Mouse (Mus musculus) E14TG2a.4 (cell line): ENCODE results near the gene Aldh6a1.

Experiments
- CTCF ChIP-seq: conservative IDR thresholded peaks from 2 replicates; pipeline ENCODE4 v1.5.1; 2014; ENCODE audit warnings: low read length
- NANOG ChIP-seq: IDR thresholded peaks from 2 replicates; pipeline ENCODE4 v1.6.1; 2014; ENCODE audit warnings: borderline replicate concordance, low read length, mixed read lengths

DNA sequence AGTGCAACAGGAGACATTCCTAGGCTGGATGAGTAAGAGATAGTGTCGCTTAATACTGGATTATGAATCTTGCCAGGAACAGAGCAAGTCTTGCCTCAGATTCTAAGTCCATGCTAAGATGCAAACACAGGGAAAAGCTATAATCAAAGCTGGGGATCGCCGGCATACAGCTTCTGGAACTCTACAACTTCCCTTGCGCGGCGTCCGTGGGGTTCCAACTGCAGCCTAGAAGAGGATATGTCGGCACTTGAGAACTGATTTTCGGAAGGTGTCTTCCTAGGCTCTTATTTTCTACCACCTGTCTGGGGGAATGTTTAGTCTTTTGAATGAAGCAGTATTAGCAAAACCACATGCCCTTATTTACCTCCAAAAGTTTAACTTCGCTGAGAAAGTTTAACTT is 917 bp downstream of the Aldh6a1 start:
- TF ChIP-seq CTCF, result no peak
- TF ChIP-seq NANOG, result no peak
